ENCODE assay signal across 14 mouse cellular contexts in genomic region chr16:57326996-57327395, GRCm38 (mm10). TPM values are rescaled to one million over a fixed set of nuclear protein-coding genes. Genes with fewer than 3 reads are reported as not detected.
DNase-seq lines count a peak whose midpoint lies in the region; ATAC-seq and TF ChIP-seq lines count a peak whose summit lies in the region.
"Had no signal": no experiment of that assay in that cellular context is flagged by ENCODE, and none has a peak within 500 bp of the region (broad histone marks: within the 10 kb centered on the region; RNA-seq: fewer than 3 reads in every experiment).

No protein-coding gene starts in this region.

- H3K9me3 ChIP-seq in heart, embryonic 12.5 days (replicated peaks): no peaks in the 10 kb centered on the region
- no peaks in the 10 kb centered on the region for H3K9me3 ChIP-seq in limb, embryonic 14.5 days (ENCODE audit: control insufficient read depth, low read length)
- no peaks in the 10 kb centered on the region for H3K9me3 ChIP-seq in forebrain, embryonic 14.5 days (replicated peaks; ENCODE audit: control insufficient read depth, low read length)
- no peaks in the 10 kb centered on the region for H3K9me3 ChIP-seq in hindbrain, embryonic 10.5 days
- H3K9me3 ChIP-seq: megakaryocyte, embryonic 14.5 days; stomach, embryonic 15.5 days had no signal

- H3K36me3 ChIP-seq in heart, adult 2 months (ENCODE audit: control insufficient read depth, insufficient read depth, low read length): peaks cover 10% of the 10 kb centered on the region
- H3K36me3 ChIP-seq in heart, embryonic 12.5 days: no peaks in the 10 kb centered on the region
- H3K36me3 ChIP-seq in limb, embryonic 14.5 days (ENCODE audit: control insufficient read depth, insufficient read depth, low read length): no peaks in the 10 kb centered on the region
- H3K36me3 ChIP-seq in forebrain, embryonic 14.5 days (ENCODE audit: control insufficient read depth, insufficient read depth, low read length): no peaks in the 10 kb centered on the region
- no peaks in the 10 kb centered on the region for H3K36me3 ChIP-seq in hindbrain, embryonic 10.5 days
- H3K36me3 ChIP-seq: stomach, embryonic 15.5 days had no signal

- H3K4me1 ChIP-seq in heart, adult 2 months (ENCODE audit: control insufficient read depth, insufficient read depth, low read length): peaks cover 5% of the 10 kb centered on the region
- no peaks in the 10 kb centered on the region for H3K4me1 ChIP-seq in heart, embryonic 12.5 days (replicated peaks)
- H3K4me1 ChIP-seq in limb, embryonic 14.5 days (ENCODE audit: control insufficient read depth, insufficient read depth, low read length): peaks cover 23% of the 10 kb centered on the region
- no peaks in the 10 kb centered on the region for H3K4me1 ChIP-seq in forebrain, embryonic 14.5 days (ENCODE audit: control insufficient read depth, insufficient read depth, low read length)
- H3K4me1 ChIP-seq in hindbrain, embryonic 10.5 days (replicated peaks): no peaks in the 10 kb centered on the region
- H3K4me1 ChIP-seq: megakaryocyte, embryonic 14.5 days; stomach, embryonic 15.5 days had no signal

- H3K4me3 ChIP-seq in heart, adult 2 months: no peak overlapping the region
- no peak overlapping the region for H3K4me3 ChIP-seq in heart, embryonic 12.5 days
- no peak overlapping the region for H3K4me3 ChIP-seq in limb, embryonic 14.5 days (replicated peaks; ENCODE audit: low read length)
- no peak overlapping the region for H3K4me3 ChIP-seq in forebrain, embryonic 14.5 days (ENCODE audit: low read depth, low read length)
- H3K4me3 ChIP-seq in hindbrain, embryonic 10.5 days: no peak overlapping the region
- H3K4me3 ChIP-seq: megakaryocyte, embryonic 14.5 days; stomach, embryonic 15.5 days had no signal

- no peak for ATAC-seq in heart, embryonic 12.5 days (ENCODE audit: insufficient number of reproducible peaks, low FRiP score)
- ATAC-seq in limb, embryonic 14.5 days (ENCODE audit: low FRiP score, low read depth): peak; percentile 23; the same call in 1 of the 2 replicates
- no peak for ATAC-seq in forebrain, embryonic 14.5 days

- H3K27me3 ChIP-seq in heart, adult 2 months (ENCODE audit: control insufficient read depth, insufficient read depth, low read length): no peaks in the 10 kb centered on the region
- H3K27me3 ChIP-seq in heart, embryonic 12.5 days (replicated peaks): no peaks in the 10 kb centered on the region
- H3K27me3 ChIP-seq in limb, embryonic 14.5 days (ENCODE audit: control insufficient read depth, insufficient read depth, low read length): no peaks in the 10 kb centered on the region
- H3K27me3 ChIP-seq in forebrain, embryonic 14.5 days (replicated peaks; ENCODE audit: control insufficient read depth, insufficient read depth, low read length): no peaks in the 10 kb centered on the region
- H3K27me3 ChIP-seq in hindbrain, embryonic 10.5 days (ENCODE audit: insufficient read depth, poor library complexity, severe bottlenecking): no peaks in the 10 kb centered on the region
- H3K27me3 ChIP-seq: megakaryocyte, embryonic 14.5 days; stomach, embryonic 15.5 days had no signal

- no peak overlapping the region for H3K4me2 ChIP-seq in heart, embryonic 12.5 days
- no peak overlapping the region for H3K4me2 ChIP-seq in limb, embryonic 14.5 days (replicated peaks; ENCODE audit: low read depth, low read length, severe bottlenecking)
- no peak overlapping the region for H3K4me2 ChIP-seq in forebrain, embryonic 14.5 days (ENCODE audit: low read length)
- H3K4me2 ChIP-seq: stomach, embryonic 15.5 days had no signal

- intact Hi-C loops in heart, adult 2 months (cut with DNase I): loop anchor here (2.0 to 5.0 kb wide), 2 partner anchors 66 to 80 kb away; no protein-coding TSS in a partner anchor

- no peak overlapping the region for H3K9ac ChIP-seq in heart, adult 2 months (ENCODE audit: low read depth, low read length)
- H3K9ac ChIP-seq in heart, embryonic 12.5 days: no peak overlapping the region
- no peak overlapping the region for H3K9ac ChIP-seq in limb, embryonic 14.5 days (ENCODE audit: low read depth, low read length, severe bottlenecking)
- no peak overlapping the region for H3K9ac ChIP-seq in forebrain, embryonic 14.5 days (ENCODE audit: low read length)
- H3K9ac ChIP-seq: stomach, embryonic 15.5 days had no signal

- DNase-seq in heart, adult 2 months: peak; percentile 62 to 75
- DNase-seq in gastrocnemius, postnatal 4 days (ENCODE audit: low spot score in 2 of 2): peak; percentile 27 to 51
- DNase-seq in kidney, adult 8-10 months: peak; percentile 30 to 43
- no peak for DNase-seq in limb, embryonic 14.5 days (ENCODE audit: low spot score)
- no peak for DNase-seq in forebrain, embryonic 14.5 days (ENCODE audit: low spot score)
- DNase-seq in T-cell, adult 2 months (ENCODE audit: low spot score): no peak
- no peak for DNase-seq in hindbrain, embryonic 10.5 days (ENCODE audit: low spot score)
- DNase-seq: B cell, adult 2 months; cerebellum, adult 2 months; lung, adult 2 months; thymus, postnatal 36 days had no signal

- H3K79me2 ChIP-seq in heart, adult 2 months (replicated peaks; ENCODE audit: control insufficient read depth, insufficient read depth, low read length): no peaks in the 10 kb centered on the region

- TF ChIP-seq EP300 in heart, adult 2 months (IDR thresholded peaks at IDR 0.05; ENCODE audit: insufficient read depth, low read depth, low read length): 0 out of 2 replicates have a peak, but pooled peaks have one; percentile 51

- 42% methylated on average over 7 of the region's 7 CpGs for WGBS in heart, adult 2 months
- WGBS in heart, embryonic 12.5 days: 67% methylated on average over 7 of the region's 7 CpGs
- whole genome bisulfite sequencing in limb, embryonic 14.5 days: 51% methylated on average over 7 of the region's 7 CpGs
- 90% methylated on average over 7 of the region's 7 CpGs for WGBS in forebrain, embryonic 14.5 days
- WGBS in hindbrain, embryonic 10.5 days: 71% methylated on average over 7 of the region's 7 CpGs

- no peak for TF ChIP-seq POLR2A in heart, adult 2 months (IDR thresholded peaks at IDR 0.05; ENCODE audit: insufficient read depth, low read depth, low read length)
- TF ChIP-seq POLR2A in limb, embryonic 14.5 days (IDR thresholded peaks at IDR 0.05; ENCODE audit: borderline replicate concordance, extremely low read depth, insufficient read depth, insufficient read length): no peak

- TF ChIP-seq CTCF in heart, adult 2 months (IDR thresholded peaks at IDR 0.05): no peak

- peak overlapping the region; percentile 54 for H3K27ac ChIP-seq in heart, adult 2 months
- H3K27ac ChIP-seq in heart, embryonic 12.5 days (ENCODE audit: poor library complexity, severe bottlenecking): no peak overlapping the region
- H3K27ac ChIP-seq in limb, embryonic 14.5 days (replicated peaks; ENCODE audit: low read depth, low read length): no peak overlapping the region
- H3K27ac ChIP-seq in forebrain, embryonic 14.5 days (ENCODE audit: low read depth, low read length): no peak overlapping the region
- no peak overlapping the region for H3K27ac ChIP-seq in hindbrain, embryonic 10.5 days
- H3K27ac ChIP-seq: stomach, embryonic 15.5 days had no signal

RNA-seq across cellular contexts. Expression of gene Filip1l, which starts 25.9 kb away (rescaled TPM):
- total RNA-seq in heart, adult 2 months (2021): 10 to 100 TPM; 35.0 to 36.3 TPM
- 9.2 and 19.5 TPM in 2 replicates for polyA plus RNA-seq in heart, adult 2 months (2012; rRNA removed)
- polyA plus RNA-seq in heart, embryonic 12.5 days (2016; fragmentation: Nextera tagmentation; extraction: Ambion mirVana): 27.8 and 31.0 TPM in 2 replicates
- total RNA-seq in gastrocnemius, postnatal 4 days (2021): 10 to 100 TPM; 55.5 to 76.5 TPM
- 21.4 and 30.3 TPM in 2 replicates for polyA plus RNA-seq in limb, embryonic 14.5 days (2012; rRNA removed)
- polyA plus RNA-seq in limb, embryonic 14.5 days (2014; fragmentation: Nextera tagmentation; extraction: Ambion mirVana): 43.9 and 50.6 TPM in 2 replicates
- 2.2 and 2.5 TPM in 2 replicates for polyA plus RNA-seq in forebrain, embryonic 14.5 days (2014; fragmentation: Nextera tagmentation; extraction: Ambion mirVana)
- polyA plus RNA-seq in hindbrain, embryonic 10.5 days (2016; fragmentation: Nextera tagmentation; extraction: Ambion mirVana): 5.8 and 8.5 TPM in 2 replicates

RNA-seq across cellular contexts. Expression of gene Tmem30c, which starts 34.3 kb away (rescaled TPM):
- not detected for total RNA-seq in heart, adult 2 months (2021)
- polyA plus RNA-seq in heart, adult 2 months (2012; rRNA removed): not detected in 2 replicates
- polyA plus RNA-seq in heart, embryonic 12.5 days (2016; fragmentation: Nextera tagmentation; extraction: Ambion mirVana): 0.08 TPM in 1 of 2 replicates, not detected in the other
- not detected for total RNA-seq in gastrocnemius, postnatal 4 days (2021)
- polyA plus RNA-seq in limb, embryonic 14.5 days (2012; rRNA removed): 0.08 and 0.35 TPM in 2 replicates
- polyA plus RNA-seq in limb, embryonic 14.5 days (2014; fragmentation: Nextera tagmentation; extraction: Ambion mirVana): not detected in 2 replicates
- 0.37 TPM in 1 of 2 replicates, not detected in the other for polyA plus RNA-seq in forebrain, embryonic 14.5 days (2014; fragmentation: Nextera tagmentation; extraction: Ambion mirVana)
- 0.05 and 0.21 TPM in 2 replicates for polyA plus RNA-seq in hindbrain, embryonic 10.5 days (2016; fragmentation: Nextera tagmentation; extraction: Ambion mirVana)
- polyA plus RNA-seq: lung, adult 2 months had no signal

Comparison
In these comparisons a context has a peak if more than half of its experiments do, and no peak if none do; other contexts are left out.
1. DNase-seq: peak in heart, adult 2 months (2 of 2), gastrocnemius, postnatal 4 days (2 of 2) and kidney, adult 8-10 months (2 of 2); none in limb, embryonic 14.5 days (single experiment), forebrain, embryonic 14.5 days (single experiment), T-cell, adult 2 months (single experiment) and hindbrain, embryonic 10.5 days (single experiment).